Mouse (Mus musculus): ENCODE results near the gene Nrxn2. TPM values are rescaled to one million over a fixed set of nuclear protein-coding genes. Genes with fewer than 3 reads are reported as not detected.

The Nrxn2 gene
- total RNA-seq, 2 experiments from 2014 or later = 3.5 to 3.7 TPM

DNA sequence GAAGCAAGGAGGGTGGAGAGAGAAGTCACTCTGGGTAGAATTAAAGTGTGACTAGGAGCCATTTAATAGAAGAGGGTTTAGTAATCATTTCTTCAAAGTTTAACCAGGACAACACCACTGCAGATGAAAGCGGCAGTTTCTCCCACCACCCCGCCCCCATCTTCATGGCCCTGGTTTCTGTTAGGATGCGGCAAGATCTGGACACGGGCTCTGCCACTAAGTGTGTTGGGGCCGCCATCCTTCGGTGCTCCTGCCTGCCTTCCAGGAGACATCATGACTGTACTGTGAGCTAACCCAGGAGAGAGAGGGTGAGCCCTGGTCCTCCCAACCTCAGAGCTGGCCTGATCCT is 124.5 kb downstream of the Nrxn2 start:
- DNase-seq = no peak

DNA sequence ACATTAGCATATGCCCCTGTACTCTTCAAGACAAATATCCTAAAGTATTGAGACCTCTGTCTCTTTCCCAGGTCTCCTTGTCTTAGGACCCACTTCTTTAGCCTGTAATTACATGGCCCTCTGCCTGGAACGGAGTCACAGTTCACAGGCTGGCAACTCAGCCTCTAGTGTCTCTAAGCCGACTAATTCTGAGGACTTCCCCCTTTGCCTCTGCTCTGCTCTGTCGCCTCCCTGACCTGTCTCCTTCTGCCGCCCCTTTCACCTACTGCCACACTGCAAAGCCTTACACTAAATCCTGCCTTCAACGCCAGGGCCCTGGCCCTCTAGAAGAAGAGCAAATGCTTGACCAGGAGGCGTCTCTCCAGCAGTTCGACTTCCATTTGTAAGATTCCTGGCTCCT is 125.0 kb downstream of the Nrxn2 start:
- no peak for DNase-seq

DNA sequence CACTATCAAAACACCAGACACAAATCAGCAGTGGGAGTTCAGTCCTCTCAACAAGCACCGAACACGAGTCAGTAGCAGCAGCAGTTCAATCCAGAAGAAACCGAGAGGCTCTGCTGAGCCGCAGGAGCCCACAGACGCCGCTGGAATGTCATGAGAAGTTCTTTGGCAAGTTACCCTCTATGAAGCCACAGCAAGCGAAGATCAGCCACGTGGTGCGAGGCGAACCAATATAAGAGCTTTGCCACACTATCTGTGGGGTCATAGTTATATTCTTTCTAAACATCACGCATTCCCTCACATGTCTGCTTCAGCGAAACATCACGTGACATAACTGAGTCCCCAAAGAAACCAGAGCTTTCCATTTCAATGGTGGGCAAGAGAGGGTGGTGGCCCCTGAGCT is 126.2 kb downstream of the Nrxn2 start:
- no peak for DNase-seq

DNA sequence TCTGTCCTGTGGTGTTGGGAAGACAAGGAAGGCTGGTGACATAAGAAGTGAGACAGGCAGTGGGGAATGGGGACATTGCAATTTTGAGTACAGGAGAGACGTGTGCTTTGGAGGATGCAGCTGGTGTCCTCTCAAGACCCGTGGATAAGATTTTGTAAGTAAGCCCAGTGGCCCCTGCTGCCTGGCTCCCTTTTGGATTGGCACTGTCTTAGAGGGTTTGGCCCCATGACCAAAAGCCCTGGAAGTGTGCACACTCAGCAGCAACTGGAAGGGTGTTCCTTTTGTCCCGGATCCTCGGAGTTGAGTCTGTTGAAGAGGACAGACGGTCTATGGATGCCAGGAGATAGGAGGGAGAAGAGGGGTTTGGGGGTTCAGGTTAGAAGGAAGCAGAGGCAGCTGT is 127.0 kb downstream of the Nrxn2 start:
- no peak for DNase-seq

DNA sequence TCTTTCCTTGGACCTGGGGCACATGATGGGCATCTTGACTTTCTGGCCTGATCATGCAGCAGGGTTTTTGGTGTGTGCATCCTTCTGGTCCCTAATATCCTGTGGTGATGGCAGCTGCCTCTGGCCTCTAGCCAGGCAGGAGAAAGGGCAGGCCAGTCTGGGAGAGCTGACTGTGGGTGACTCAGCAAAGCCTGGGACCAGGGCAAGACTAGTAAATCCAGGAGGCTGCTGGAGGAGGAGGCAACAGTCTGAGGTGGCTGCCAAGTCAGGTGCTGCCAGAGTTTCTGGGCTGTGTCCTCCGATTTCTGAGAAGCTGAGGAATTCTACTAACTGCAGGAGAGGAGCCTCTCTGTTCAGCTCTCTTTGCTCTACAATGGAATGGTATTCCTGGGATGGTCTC is 127.6 kb downstream of the Nrxn2 start:
- DNase-seq = peak; percentile 18

DNA sequence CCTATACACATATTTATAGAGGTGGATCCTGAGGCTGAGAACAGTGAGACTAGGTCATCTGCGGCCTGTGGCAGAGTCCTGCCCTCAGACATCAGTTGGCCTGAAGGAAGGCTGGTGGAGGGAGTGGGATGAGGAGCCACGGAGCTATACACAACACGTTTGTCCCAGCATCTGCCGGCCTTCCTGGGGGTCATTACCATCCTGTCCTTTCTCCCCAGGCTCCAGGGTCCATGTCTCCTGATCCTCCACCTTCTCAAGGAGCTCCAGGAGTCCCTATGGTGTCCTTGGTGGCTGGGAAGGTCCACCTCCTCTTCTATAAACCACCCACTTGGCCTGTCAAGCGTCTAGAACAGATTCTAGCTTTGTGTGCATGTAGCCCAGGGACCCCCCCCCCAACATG is 129.3 kb downstream of the Nrxn2 start:
- DNase-seq = no peak

DNA sequence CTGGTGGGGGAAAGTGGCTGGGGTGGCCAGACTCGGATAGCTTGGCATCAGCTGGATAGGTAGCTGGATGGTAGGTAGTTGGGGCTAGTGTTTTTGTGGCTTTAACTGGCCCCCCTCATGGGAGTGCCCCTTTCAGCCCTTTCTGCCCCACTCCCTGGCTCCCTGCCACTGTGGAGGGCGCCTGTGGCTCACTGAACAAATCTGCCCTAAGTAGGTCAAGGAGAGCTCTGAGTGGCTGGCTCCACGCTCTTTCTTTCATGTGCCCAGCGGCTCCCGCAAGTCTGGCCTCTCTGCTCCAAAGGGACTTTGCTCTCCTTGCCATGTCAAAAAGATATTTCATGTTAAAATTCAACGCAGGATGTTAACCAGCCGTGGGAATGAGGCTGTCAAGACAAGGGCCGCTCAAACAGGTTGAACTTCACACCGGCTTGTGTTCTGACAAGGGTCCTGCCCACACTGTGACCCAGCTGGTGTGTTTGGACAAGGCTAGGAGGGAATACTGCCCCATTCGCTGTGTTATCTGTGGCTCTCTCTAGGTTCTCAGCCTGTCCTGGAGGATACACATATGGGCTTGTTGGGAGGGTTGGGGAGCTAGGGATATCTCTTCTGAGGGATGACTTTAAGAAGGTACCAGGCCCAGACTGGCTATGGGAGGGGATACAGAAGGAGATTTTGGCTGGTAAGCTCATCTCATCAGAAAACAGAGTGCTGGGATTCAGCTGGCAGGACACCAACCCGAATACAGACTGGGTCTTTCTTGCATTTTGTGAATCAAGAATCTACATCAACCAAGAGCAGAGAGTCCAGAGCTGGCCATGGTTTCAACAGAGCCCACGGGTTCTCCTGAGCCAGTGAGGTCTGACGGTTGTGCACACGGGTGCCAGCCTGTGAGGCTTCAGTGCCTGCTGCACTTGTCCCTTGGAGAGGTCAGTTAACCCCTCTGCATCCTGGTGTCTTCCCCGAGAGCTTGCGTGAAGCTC is 130.2 kb downstream of the Nrxn2 start:
- no peak for DNase-seq

DNA sequence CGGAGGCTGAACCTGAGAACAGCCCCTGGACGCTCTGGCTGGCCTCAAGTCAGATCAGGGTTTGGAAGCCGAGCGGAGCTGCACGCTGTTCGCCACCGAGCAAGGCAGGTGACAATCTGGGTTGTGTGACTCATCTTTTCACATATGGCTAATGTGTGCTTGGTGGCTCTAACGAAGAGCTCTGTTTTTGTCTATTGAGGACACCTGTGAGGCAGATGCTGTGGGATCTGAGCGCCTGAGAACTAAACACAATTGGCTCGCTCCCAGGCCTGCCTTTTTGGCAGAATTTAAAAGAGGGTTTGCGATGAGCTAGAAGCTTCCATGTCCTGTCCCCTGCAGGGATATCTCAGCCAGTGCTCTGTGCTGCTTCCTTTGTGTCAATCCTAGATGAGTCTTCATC is 131.0 kb downstream of the Nrxn2 start:
- DNase-seq = no peak

DNA sequence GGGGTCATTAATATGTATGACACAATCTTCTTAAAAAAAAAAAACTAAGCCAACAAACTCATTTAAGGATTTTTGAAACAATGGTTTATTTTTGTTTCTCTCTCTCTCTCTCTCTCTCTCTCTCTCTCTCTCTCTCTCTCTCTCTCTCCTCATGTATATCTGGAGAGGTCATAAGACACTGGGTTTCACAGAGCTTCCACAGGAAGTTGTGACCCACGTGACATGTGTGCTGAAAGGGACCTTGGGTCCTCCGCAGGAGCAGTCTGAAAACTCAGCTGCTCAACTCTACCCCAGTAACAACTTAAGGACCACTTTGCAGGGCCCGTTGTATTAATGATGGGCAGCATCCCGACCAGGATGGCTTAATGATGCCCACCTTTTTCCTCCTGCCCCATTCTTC is 132.7 kb downstream of the Nrxn2 start:
- no peak for DNase-seq

DNA sequence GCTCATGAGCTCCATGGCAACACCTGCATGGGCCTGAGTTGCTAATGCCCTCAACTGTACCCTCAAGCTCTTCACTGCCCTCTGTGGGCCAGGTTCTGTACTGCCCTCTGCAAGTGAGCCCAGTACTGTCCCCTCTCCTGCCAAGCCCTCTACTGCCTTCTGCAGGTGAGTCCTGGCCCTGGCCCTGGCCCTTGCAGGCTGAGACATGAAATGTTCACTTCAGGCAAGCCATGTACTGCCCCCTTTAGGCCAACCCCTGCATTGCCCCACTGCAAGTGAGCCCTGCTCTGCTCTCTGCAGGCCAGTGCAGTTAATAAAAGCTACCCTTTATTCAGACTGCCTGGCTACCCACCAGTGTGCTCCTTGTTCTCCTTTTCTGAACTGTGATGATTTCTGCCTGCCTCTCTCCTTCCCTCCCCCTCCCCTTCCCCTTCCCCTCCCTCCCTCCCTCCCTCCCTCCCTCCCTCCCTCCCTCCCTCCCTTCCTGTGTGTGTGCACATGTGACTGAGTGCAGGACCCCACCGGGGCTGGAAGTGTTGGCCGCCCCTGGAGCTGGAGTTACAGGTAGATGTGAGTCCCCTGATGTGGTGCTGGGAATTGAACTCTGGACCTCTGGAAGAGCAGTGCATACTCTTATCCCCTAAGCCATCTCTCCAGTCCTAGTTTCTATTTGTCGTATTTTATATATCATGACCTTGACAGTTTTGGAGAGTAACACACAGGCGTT is 133.9 kb downstream of the Nrxn2 start:
- DNase-seq = peak; percentile 60

DNA sequence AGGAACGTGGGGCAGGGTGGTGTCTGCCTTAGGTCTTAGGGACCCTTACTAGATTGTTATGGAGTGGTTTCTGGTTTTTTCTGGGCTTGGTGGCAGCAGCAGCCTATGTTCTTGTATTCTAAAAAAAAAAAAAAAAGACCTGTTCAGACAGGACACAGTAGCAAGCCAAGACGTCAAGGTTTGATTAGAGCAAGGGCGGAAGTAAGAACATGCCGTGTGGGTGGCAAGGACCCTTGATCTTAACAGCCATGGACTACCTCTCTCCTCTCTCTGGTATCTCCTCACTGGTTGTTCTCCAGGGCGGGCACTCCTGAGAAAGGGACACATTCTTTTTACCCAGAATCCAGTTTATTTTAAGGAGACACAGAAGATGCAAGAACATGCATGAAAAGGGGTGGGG is 134.6 kb downstream of the Nrxn2 start:
- DNase-seq = no peak

DNA sequence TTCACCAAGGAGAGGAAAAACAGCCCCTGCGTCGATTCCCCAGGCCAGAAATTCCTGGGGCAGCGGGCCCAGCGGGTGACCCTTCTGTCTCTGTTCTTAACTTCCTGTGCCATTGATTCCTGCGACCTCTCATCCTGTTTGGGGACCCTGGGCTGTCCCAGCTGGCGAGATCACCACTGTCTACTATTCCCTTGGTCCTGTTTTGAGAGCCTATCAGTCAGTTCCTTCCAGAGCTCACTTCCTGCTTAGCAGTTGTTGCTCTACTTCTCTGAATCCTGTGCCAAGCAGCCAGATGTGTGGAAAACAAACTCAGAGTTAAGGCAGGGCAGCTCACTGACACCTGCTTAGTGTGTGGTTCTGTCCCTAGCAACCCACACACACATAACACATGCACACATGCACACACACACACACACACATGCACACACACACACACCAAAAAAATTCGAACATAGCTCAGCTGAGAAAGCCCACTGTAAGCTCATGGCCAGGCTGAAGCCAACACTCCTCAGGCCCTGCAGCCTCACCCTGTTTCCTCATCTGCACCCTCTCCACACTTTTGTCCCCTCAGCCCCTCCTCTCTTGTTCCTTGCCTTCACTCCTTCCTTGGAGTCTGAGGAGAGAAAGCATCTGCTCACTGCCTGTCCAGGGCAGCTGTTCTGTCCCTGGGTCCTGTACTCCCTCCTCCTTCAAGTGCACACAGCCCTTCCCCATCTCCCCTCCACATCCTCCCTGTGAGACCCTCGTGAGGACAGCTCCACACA is 135.5 kb downstream of the Nrxn2 start:
- DNase-seq = peak; percentile 55

DNA sequence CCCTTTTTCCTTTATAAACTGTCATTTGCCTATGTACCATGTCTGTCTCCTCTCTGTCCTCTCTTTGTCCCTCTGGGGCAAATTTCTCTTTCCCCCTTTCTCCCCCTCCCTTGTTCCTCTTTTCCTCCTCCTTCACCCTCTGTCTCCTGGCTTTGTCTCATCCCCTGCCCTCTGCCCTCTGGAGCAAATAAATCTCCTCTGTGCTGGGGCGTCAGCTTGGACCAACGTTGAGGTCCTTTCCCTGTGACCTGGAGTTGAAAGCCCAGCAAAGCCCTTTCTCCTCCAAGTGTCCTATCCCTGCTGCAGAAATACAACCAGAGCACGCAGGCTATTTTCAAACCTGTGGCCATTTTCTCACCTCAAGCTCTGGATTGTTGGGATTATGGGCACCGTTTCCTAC is 141.0 kb downstream of the Nrxn2 start:
- no peak for DNase-seq

DNA sequence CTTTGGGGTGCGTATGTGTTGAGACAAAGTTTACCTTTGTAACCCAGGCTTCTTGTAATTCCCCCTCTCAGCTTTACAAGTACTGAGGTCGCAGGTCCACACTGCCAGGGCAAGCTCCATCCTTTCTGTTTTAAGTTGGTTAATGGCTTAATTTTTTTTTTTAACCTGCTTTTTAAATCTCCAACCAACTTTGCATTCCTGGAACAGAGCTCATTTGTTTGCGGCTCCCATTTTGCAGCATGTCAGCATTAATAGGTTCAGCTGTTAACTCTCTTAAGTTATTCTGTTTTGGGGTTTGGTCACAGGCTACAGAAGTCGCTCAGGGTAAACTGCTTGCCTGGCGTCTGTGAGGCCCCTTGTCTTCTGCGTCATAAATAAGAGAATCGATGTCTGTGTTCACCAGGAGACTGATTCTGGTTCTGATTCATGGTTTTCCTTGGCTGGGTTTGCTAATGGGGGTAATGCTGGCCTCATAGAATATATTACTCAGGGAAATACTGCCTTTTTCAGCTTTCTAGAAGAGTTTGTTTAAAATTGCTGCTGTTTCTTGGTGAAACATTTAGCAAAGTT is 141.8 kb downstream of the Nrxn2 start:
- DNase-seq = no peak

DNA sequence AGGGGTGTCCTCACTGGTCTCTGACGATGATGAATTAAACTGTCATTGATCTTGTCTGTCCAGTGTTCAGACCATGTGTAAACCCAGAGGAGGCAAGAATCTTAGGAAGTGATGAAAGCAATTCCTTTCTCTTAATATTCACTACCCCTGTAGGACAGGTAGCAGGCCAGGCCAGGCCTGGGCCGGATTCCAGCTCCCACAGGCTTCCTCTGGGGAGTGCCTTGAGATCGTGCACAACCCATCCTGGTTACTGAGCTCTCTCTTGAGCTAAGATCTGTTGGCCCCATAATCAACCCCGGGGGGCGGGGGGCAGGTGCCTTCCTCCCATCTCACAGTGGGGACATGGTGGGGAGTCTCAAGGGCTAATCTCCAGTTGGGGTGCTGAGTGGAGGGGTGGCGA is 146.6 kb downstream of the Nrxn2 start:
- DNase-seq = no peak

DNA sequence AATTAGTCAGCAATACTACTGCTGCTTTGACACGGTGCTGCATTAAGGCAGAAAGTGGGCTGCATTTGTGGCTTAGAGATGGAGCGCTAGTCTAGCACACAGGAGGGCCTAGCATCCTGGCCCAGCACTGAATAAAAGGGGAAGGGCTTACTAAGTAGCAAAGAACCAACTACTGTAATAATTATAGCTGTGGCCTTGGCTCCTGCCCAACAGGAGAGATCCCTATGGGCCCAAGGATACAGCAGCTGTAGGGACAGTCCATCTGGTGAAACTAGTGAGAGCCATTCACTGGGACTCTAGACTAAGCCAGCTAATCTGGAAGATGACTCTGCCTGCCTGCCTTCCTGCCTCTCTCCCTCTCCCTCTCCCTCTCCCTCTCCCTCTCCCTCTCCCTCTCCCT is 147.9 kb downstream of the Nrxn2 start:
- peak; percentile 51 for DNase-seq

DNA sequence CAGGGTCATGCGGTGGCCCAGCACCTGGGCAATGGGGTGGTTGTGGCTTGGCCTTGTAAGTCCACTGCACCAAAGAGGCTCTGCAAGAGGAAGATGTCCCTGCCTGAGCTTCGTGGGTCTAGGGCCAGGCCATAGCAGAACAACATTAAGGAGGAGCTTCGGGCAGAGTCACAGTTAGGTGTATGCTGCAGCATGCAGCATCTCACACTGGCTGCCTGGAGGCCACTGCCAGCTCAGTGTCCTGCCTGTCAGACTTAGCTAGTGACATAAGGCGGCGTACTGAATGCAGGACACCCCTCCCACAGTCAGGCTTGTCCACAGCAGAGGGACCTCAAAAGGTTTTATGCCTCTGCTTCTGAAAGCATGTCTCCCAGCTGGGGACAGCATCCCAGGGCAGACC is 150.5 kb downstream of the Nrxn2 start:
- DNase-seq = no peak

DNA sequence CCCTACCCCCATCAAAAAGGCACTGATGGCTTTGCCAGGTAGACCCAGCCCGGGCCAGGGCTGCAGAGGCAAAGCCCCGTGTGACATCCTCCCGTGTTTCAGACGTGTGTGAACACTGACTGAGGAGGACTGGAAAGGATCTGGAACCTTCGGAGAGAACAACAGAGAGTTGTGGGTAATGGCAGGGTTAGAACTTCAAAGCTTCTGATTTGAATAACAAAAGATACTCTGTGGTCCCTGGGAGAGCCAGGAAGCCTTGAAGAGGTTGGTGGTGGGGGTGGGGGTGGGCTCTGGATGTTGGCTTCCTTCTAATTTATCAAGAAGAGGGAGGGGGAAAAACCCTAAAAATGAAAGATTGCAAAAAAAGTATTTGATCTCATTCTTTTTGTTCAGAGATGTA is 151.0 kb downstream of the Nrxn2 start:
- no peak for DNase-seq

DNA sequence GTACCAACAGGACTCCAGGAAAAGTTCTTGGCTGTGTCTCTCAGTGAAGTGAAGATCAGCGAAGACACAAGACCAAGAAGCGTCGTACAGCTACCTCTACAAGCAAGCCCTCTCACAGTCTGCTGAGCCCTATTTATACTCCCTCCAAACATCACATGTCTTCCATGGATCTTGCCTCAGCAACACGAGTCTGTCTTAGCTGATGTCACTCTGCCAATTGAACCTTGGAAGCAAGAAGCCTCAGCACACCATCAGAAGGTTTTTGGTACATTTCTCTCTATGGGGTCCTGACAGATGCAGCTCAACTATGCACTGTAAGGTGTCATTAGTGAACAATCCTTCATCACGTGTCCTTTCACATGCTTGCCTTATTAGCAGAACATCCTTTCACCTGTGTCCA is 152.9 kb downstream of the Nrxn2 start:
- no peak for DNase-seq

DNA sequence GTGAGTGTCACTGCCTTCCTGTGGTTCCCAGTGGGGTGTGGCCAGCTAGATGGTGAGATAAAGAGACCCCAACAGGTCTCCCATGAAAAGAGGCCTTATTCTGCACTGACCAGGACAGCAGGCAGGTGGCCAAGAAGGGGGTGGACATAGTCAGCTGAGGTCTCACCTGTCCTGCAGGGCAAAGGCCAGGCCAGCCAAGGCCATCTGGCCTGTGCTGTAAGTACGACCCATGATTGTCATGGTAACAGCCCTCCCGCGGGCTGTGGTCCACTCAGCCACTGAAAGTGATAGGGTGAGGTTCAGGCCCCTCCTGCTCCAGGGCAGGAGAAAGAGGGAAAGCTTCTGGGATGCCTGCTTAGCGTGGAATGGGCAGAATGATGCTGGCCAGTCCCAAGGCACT is 153.5 kb downstream of the Nrxn2 start:
- DNase-seq = no peak
